Mouse (Mus musculus): ENCODE data around the gene Smo. TPM values are rescaled to one million over a fixed set of nuclear protein-coding genes. Genes with fewer than 3 reads are reported as not detected.
"Not testable (repeated sequence)": the region's sequence is repeated elsewhere in the genome, so short reads cannot be mapped to it uniquely, and the experiment has no call there.

The Smo gene
- total RNA-seq, 2 experiments from 2014 or later, result 16.6 to 17.4 TPM

- DNase-seq, result no peak
Measured at GRCm38 (mm10) chr6:29728035-29728434, 7.3 kb upstream of the Smo start.

DNA sequence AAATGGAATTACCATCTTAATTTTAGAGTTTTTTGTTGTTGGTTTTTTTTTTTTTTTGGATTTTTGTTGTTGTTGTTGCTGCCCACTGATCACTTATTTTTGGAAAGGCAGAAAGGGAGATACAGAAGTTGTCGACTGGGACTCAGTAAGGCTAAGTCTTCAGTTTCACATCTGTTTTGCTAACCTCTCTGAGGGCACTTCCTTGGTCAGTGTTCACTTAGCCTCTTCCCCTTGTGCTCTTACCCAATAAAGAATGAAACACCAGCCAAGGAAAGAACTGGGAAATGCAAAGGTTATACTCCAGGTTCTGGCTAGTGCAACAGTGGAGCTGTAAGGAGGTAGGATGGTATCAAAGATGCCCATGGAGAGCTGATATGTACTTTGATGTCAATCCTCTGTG lies 5.8 kb upstream of the Smo start:
- DNase-seq, result no peak

DNA sequence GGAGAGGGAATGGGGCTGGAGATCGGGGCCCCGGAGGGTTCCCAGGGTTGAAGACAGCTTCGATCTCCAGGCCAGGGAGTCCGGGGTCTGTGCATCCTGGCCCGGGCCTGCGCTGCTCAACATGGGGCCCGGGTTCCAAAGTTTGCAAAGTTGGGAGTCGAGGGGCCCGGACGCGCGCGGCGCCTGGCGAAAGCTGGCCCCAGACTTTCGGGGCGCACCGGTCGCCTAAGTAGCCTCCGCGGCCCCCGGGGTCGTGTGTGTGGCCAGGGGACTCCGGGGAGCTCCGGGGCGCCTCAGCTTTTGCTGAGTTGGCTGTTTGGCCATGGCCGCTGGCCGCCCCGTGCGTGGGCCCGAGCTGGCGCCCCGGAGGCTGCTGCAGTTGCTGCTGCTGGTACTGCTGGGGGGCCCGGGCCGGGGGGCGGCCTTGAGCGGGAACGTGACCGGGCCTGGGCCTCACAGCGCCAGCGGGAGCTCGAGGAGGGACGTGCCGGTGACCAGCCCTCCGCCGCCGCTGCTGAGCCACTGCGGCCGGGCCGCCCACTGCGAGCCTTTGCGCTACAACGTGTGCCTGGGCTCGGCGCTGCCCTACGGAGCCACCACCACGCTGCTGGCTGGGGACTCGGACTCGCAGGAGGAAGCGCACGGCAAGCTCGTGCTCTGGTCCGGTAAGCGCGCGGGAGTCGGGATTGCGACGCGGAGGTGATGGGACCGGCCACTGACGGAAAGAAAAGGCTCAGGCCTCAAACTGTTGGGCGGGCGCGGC lies 567 bp downstream of the Smo start:
- DNase-seq, result no peak

DNA sequence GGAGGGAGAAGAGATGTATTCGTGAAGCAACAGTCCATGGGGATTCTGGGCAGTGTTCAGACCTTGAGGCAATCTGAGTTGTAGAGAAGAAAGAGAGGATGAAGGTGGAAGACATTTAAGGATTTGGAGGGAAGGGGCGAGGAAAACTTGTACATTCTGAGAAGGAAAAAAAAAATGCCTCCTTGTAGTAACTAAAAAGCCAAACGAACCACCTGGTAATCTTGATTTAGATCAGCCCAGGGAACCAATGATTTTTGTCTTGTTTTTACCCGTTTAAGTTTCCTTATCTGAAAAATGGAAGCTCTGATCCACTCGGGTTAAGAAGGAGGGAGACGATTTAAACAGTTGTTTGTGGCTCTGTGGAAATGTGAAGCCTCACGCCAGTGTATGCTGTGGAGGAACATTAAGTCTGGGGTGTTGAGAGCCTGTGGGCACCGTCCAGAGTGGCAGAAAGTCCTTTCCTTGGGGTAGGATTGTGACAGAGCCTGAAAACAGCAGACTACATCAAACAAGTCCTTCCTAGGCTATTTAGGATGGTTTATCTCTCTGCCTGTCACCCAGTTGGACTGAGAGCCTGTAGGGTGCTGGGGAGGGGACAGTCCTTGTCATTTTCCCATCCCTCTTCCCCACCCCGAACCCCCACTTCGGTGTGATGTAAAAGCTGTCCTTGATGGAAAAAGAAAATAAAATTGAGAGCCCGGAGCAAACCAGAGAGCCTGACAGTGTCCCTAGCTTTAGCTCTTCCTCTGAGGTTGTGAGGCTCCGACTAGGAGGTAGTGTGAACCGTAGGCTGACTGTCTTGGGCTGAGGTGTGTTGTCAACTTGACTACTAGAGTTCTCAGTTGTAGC lies 1.5 kb downstream of the Smo start:
- no peak for DNase-seq

GRCm38 (mm10) chr6:29751466-29752152 lies 16.3 kb downstream of the Smo start:
- peak in 1 of 2 experiments; percentile 34 for DNase-seq

DNA sequence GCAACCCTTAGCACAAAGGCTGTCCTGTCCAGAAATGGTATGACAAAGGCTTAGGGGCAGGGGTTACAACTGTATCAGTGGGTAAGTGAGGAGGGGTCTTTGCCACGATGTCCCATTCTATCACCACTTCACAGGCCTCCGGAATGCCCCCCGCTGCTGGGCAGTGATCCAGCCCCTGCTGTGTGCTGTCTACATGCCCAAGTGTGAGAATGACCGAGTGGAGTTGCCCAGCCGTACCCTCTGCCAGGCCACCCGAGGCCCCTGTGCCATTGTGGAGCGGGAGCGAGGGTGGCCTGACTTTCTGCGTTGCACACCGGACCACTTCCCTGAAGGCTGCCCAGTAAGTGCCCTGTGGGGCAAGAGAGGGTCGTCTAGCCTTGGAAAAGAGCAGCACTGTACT lies 18.0 kb downstream of the Smo start:
- DNase-seq, result no peak

- DNase-seq, result peak; percentile 47 to 61
Measured at GRCm38 (mm10) chr6:29756001-29756400, 20.7 kb downstream of the Smo start.

GRCm38 (mm10) chr6:29756476-29756875 lies 21.2 kb downstream of the Smo start:
- DNase-seq, result no peak

DNA sequence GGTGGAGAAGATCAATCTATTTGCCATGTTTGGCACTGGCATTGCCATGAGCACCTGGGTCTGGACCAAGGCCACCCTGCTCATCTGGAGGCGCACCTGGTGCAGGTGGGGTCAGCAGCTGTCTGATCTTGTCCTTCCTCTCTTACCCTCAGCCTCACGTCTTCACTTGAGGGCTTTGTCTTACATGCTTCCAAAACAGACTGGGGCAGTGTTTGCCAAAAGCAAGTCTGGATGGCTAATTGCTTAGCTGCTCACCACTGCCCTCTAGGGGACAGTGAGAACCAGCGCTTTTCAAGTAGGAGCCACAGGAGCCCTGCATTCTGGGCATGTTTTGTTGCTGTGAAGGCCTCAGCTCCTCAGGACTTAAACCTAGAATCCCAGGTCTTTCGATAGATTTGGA lies 23.1 kb downstream of the Smo start:
- peak; percentile 69 to 73 for DNase-seq

- DNase-seq, result no peak
Measured at GRCm38 (mm10) chr6:29759012-29759679, 23.8 kb downstream of the Smo start.

- DNase-seq, result not testable (repeated sequence)
Measured at GRCm38 (mm10) chr6:29760397-29760796, 25.1 kb downstream of the Smo start.

- no peak for DNase-seq
Measured at GRCm38 (mm10) chr6:29761282-29761681, 26.0 kb downstream of the Smo start.

DNA sequence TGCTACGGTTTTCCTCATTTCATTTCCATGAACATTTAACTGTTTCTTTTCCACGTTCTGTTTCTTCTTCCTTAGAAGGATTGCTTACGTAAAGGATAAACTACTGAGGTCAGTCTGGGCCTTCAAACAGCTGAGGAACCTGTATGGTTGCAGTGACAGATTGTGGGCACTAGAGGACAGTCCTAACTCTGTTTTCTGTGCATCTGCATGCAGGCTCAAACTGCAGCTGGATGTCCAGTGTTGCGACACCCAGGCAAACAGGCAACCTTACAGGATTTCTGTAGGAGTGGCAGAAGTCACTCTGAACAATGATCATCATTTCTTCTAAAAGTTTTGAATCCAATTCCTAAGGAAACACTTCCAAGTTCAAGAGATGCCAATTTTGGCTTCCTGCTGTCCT lies 27.2 kb downstream of the Smo start:
- no peak for DNase-seq

GRCm38 (mm10) chr6:29766874-29767273 lies 31.6 kb downstream of the Smo start:
- no peak for DNase-seq

- DNase-seq, result peak; percentile 93 to 95
Measured at GRCm38 (mm10) chr6:29767813-29768660, 32.7 kb downstream of the Smo start, which contains the start of gene Ahcyl2. Gene Ahcyl2, plus strand, starts transcription at chr6:29768011.

DNA sequence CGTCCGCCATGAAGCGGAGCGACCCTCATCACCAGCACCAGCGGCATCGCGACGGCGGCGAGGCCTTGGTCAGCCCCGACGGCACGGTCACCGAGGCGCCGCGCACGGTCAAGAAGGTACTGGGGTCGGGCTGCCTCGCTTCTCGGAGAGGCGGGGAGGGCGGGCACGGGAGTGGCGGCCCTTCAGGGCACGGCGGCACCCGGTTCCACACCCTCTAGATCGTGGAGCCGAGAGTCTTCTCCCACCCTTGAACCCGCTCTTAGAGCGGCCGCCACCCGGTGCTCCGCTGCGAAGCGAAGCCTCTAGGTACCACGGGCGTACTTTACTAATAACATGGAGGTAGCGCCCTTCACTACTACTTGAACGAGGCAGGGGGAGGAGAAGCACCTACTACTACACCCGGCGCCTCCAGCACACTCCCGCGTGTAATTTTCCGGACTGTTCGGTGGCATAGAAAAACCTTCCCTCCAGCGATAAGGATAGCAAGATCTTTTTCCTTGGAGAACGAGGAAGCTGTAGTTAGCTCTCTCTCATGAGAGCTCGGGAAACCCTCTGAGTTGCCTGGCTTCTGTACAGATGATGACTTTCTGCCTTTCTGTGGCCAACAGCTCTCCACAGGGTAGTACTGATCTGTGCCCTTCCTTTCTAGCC lies 33.6 kb downstream of the Smo start:
- peak; percentile 44 to 46 for DNase-seq

GRCm38 (mm10) chr6:29770672-29771321 lies 35.5 kb downstream of the Smo start:
- DNase-seq, result no peak

GRCm38 (mm10) chr6:29772236-29772635 lies 36.9 kb downstream of the Smo start:
- no peak for DNase-seq

- DNase-seq, result no peak
Measured at GRCm38 (mm10) chr6:29774161-29774560, 38.9 kb downstream of the Smo start.

DNA sequence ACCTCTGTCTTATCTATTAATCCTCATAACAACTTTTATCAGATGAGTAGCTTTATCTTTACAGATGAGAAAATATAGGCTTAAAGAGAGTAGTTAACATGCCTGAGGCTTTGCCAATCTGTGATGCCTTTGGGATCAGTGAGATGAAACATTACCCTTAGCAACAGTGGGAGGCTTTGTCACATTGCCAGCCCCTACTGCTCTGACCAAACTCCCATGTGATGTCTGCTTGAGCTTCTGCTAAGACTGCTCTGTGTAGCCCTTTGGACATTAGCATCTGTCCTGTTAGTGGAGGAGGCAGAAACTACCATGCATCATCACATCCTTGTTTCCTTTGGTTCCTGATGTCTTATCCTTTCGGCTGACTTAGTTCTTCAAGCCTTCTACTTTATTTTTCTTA lies 40.3 kb downstream of the Smo start:
- DNase-seq, result no peak
